Mouse (Mus musculus) lung, embryonic 15.5 days (tissue): ENCODE results near the gene Mtx3. TPM values are rescaled to one million over a fixed set of nuclear protein-coding genes. Genes with fewer than 3 reads are reported as not detected.
"Not testable (repeated sequence)": the region's sequence is repeated elsewhere in the genome, so short reads cannot be mapped to it uniquely, and the experiment has no call there.

ENCODE experiments used
- ATAC-seq: fragments of 200-750 bp; cut with Nextera tagmentation; 2 replicates; pipeline ENCODE4 v1.8.0; 2017; ENCODE audit warnings: moderate number of reproducible peaks, borderline replicate concordance; ENCODE audit not compliant: low FRiP score, low TSS enrichment; ENCODE audit errors: extremely low read depth
- H3K27ac ChIP-seq: fragments of 300-500 bp; sonication (generic); 2 replicates; pipeline ENCODE4 v1.5.1; 2015; ENCODE audit warnings: moderate library complexity, mild to moderate bottlenecking, inconsistent platforms
- H3K27me3 ChIP-seq: fragments of 300-500 bp; sonication (generic); 2 replicates; pipeline ENCODE4 v1.6.1; 2015; ENCODE audit warnings: inconsistent platforms
- H3K36me3 ChIP-seq: fragments of 300-500 bp; sonication (generic); 2 replicates; pipeline ENCODE4 v1.6.1; 2015; ENCODE audit warnings: inconsistent platforms
- H3K4me1 ChIP-seq: fragments of 300-500 bp; sonication (generic); 2 replicates; pipeline ENCODE4 v1.6.1; 2015; ENCODE audit warnings: inconsistent platforms
- H3K4me2 ChIP-seq: fragments of 300-500 bp; sonication (generic); 2 replicates; pipeline ENCODE4 v1.6.1; 2015; ENCODE audit warnings: inconsistent platforms, mild to moderate bottlenecking, moderate library complexity
- H3K4me3 ChIP-seq: fragments of 300-500 bp; sonication (generic); 2 replicates; pipeline ENCODE4 v1.5.1; 2015; ENCODE audit warnings: mild to moderate bottlenecking, inconsistent platforms
- H3K9ac ChIP-seq: fragments of 300-500 bp; sonication (generic); 2 replicates; pipeline ENCODE4 v1.6.1; 2015; ENCODE audit warnings: inconsistent platforms
- H3K9me3 ChIP-seq: fragments of 300-500 bp; sonication (generic); 2 replicates; pipeline ENCODE4 v1.6.1; 2016; ENCODE audit warnings: inconsistent platforms
- WGBS: fragments of 180-500 bp; shearing (Covaris S2); methylation state at CpG from one replicate; pipeline ENCODE4 v1.1.7; 2015; 5-methylcytosine and 5-hydroxymethylcytosine counted together
- polyA plus RNA-seq: library from polyadenylated mRNA; unstranded; fragments of >200 nt; fragmentation: Nextera tagmentation; extraction: Ambion mirVana; gene quantifications from 2 replicates; pipeline ENCODE4 v1.2.1, GENCODE M21; 2015

The Mtx3 gene
- 3.1 and 3.2 TPM in 2 replicates for polyA plus RNA-seq

DNA sequence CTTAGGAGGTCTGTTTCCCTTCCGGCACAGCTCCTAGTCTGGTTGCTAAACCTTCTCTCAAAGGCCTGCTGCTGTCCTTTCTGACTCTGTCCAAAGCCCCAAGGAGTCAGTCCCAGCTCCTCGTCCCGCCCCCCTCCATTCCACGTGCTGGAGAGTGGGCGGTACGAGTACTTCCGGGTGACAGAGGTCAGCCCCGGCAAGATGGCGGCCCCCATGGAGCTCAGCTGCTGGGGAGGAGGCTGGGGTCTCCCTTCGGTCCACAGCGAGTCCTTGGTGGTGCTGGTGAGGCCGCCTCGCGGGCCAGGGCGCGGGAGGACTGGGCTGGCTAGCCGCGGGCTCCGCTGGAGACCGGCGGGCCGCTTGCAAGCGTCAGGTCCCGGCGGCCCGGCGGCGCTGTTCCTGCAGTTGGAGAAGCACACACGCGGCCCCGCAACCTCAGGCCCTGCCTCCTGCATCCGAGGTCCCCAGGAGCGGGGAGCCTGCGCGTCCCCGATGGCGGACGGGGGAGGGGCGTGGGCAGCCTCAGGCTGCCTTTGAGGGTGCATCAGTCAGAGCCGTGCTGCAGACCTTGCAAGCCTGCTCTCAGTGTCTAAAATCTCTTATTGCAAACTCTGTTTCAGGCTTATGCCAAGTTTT is at the start of gene Mtx3:
Gene Mtx3, plus strand, starts transcription at position 175 of the 636 bp plus-strand sequence.
- 2% methylated on average over 40 of the region's 40 CpGs for WGBS
- no peaks in the 10 kb centered on the region for H3K27me3 ChIP-seq
- peak within 1 kb of the TSS; percentile 52; the same call in 1 of the 2 replicates for H3K27ac ChIP-seq
- no peaks in the 10 kb centered on the region for H3K4me1 ChIP-seq
- peaks cover 19% of the 10 kb centered on the region for H3K36me3 ChIP-seq
- peak within 1 kb of the TSS; percentile 64 for H3K4me2 ChIP-seq
- no peaks in the 10 kb centered on the region for H3K9me3 ChIP-seq
- peak; percentile 97 for ATAC-seq
- peak within 1 kb of the TSS; percentile 80 for H3K4me3 ChIP-seq
- peak within 1 kb of the TSS; percentile 74 for H3K9ac ChIP-seq

- no peaks in the 10 kb centered on the region for H3K36me3 ChIP-seq
- H3K9ac ChIP-seq, result no peak overlapping the region
- H3K4me2 ChIP-seq, result no peak overlapping the region
- WGBS, result 49% methylated on average over 2 of the region's 2 CpGs
- no peak overlapping the region for H3K4me3 ChIP-seq
- H3K4me1 ChIP-seq, result peaks cover 5% of the 10 kb centered on the region; the same call in 1 of the 2 replicates
- no peak overlapping the region for H3K27ac ChIP-seq
- peaks cover 18% of the 10 kb centered on the region for H3K27me3 ChIP-seq
- H3K9me3 ChIP-seq, result no peaks in the 10 kb centered on the region
- ATAC-seq, result no peak
Measured at GRCm38 (mm10) chr13:92798830-92799229, 45.7 kb upstream of the Mtx3 start.

DNA sequence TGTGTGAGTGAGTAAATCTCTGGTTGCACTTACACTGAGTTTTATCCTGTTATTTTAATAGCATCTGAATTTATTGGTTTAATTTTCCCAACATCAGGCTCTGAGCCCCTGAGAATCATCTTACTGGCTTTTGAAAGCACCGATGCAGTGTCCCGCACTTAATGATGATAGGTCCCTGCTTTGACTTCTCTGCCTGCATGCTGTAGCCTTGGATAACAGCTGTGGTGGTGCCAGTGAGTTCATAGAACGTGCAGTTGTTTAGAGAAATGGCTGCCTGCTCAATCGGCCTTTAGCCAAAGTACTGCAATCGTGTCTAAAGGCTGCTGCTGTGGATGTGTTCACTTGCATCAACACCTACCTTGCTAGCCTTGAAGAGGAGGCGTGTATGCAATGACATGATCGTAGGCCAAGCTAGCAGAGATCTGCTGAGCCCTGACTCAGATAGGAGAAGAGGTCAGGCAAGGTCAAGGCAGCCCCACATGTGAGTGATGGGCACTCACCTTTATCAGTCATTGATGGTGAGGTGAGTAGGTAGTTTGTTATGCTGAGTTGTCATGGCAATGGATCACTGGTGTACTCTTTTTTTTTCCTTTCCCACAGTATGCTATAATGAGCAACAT is 45.1 kb upstream of the Mtx3 start:
- H3K36me3 ChIP-seq, result no peaks in the 10 kb centered on the region
- ATAC-seq, result no peak

GRCm38 (mm10) chr13:92806785-92807184 is 37.8 kb upstream of the Mtx3 start:
- no peak overlapping the region for H3K9ac ChIP-seq
- no peak overlapping the region for H3K4me3 ChIP-seq
- no peak overlapping the region for H3K27ac ChIP-seq
- no peaks in the 10 kb centered on the region for H3K9me3 ChIP-seq
- no peaks in the 10 kb centered on the region for H3K4me1 ChIP-seq
- no peaks in the 10 kb centered on the region for H3K36me3 ChIP-seq
- H3K27me3 ChIP-seq, result no peaks in the 10 kb centered on the region
- no peak overlapping the region for H3K4me2 ChIP-seq
- ATAC-seq, result no peak

More for the DNA sequence above, 45.1 kb upstream of the Mtx3 start:
- H3K4me3 ChIP-seq, result no peak overlapping the region
- no peak overlapping the region for H3K4me2 ChIP-seq
- H3K27ac ChIP-seq, result no peak overlapping the region
- H3K4me1 ChIP-seq, result peaks cover 4% of the 10 kb centered on the region; the same call in 1 of the 2 replicates
- 47% methylated on average over 7 of the region's 7 CpGs for WGBS
- no peaks in the 10 kb centered on the region for H3K9me3 ChIP-seq
- H3K27me3 ChIP-seq, result peaks cover 13% of the 10 kb centered on the region
- H3K9ac ChIP-seq, result no peak overlapping the region

DNA sequence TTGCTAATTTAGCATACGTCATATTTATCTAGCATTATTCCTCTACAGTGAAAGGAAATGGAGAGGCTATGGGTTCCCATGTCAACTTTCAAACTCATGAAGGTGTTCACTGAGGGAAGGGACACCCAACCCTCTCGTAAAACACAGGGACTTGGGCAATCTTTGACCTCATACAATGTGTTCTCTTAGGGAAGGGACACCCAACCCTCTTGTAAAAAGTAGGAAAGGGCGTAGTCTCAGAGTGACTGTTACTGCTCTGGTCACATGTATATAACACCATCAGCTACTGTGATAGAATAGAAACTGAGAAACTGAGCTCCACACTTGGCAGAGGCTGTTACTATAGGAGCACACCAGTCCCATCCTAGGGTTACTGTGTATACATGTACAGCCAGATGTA is 36.7 kb upstream of the Mtx3 start:
- 81% methylated on average over 3 of the region's 3 CpGs for WGBS
- H3K4me3 ChIP-seq, result no peak overlapping the region
- H3K27me3 ChIP-seq, result no peaks in the 10 kb centered on the region
- no peak overlapping the region for H3K9ac ChIP-seq
- no peaks in the 10 kb centered on the region for H3K4me1 ChIP-seq
- no peak overlapping the region for H3K27ac ChIP-seq
- no peak for ATAC-seq
- no peaks in the 10 kb centered on the region for H3K9me3 ChIP-seq
- H3K4me2 ChIP-seq, result no peak overlapping the region
- H3K36me3 ChIP-seq, result no peaks in the 10 kb centered on the region

GRCm38 (mm10) chr13:92810592-92810991 is 34.0 kb upstream of the Mtx3 start:
- WGBS, result 76% methylated on average over 1 of the region's 1 CpGs

DNA sequence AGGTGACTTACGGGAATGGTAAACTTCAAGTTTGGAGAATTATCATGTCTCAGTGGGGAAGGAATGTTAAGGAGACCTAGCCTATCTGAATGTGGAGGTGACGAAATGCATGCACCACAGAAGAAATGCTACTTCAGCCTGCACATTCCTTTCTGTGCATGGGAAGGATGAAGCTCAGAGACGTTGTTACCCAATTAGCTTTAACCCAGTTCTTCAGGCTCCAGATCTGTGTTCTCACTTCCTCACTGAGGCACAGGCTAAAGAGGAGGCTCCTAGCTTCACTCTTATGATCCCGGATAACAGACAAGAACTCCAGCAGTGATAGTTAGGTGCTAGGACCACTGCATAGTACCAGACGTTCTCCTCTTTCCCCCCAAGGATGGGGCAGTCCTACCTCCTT is 28.2 kb upstream of the Mtx3 start:
- no peaks in the 10 kb centered on the region for H3K4me1 ChIP-seq
- H3K4me2 ChIP-seq, result no peak overlapping the region
- H3K9me3 ChIP-seq, result no peaks in the 10 kb centered on the region
- no peak overlapping the region for H3K27ac ChIP-seq
- H3K36me3 ChIP-seq, result no peaks in the 10 kb centered on the region
- H3K27me3 ChIP-seq, result no peaks in the 10 kb centered on the region
- no peak overlapping the region for H3K9ac ChIP-seq
- 73% methylated on average over 5 of the region's 5 CpGs for WGBS
- no peak for ATAC-seq
- no peak overlapping the region for H3K4me3 ChIP-seq

More at GRCm38 (mm10) chr13:92810592-92810991, 34.0 kb upstream of the Mtx3 start:
- not testable (repeated sequence) for H3K9me3 ChIP-seq, H3K27ac ChIP-seq, H3K36me3 ChIP-seq, ATAC-seq, H3K4me1 ChIP-seq, H3K9ac ChIP-seq, H3K4me2 ChIP-seq, H3K27me3 ChIP-seq, H3K4me3 ChIP-seq

- no peak overlapping the region for H3K9ac ChIP-seq
- no peak overlapping the region for H3K4me3 ChIP-seq
- H3K4me2 ChIP-seq, result no peak overlapping the region
- WGBS, result 53% methylated on average over 3 of the region's 3 CpGs
- no peak for ATAC-seq
- no peaks in the 10 kb centered on the region for H3K36me3 ChIP-seq
- no peaks in the 10 kb centered on the region for H3K27me3 ChIP-seq
- no peaks in the 10 kb centered on the region for H3K9me3 ChIP-seq
- H3K27ac ChIP-seq, result no peak overlapping the region
- no peaks in the 10 kb centered on the region for H3K4me1 ChIP-seq
Measured at GRCm38 (mm10) chr13:92817357-92817756, 27.2 kb upstream of the Mtx3 start.

DNA sequence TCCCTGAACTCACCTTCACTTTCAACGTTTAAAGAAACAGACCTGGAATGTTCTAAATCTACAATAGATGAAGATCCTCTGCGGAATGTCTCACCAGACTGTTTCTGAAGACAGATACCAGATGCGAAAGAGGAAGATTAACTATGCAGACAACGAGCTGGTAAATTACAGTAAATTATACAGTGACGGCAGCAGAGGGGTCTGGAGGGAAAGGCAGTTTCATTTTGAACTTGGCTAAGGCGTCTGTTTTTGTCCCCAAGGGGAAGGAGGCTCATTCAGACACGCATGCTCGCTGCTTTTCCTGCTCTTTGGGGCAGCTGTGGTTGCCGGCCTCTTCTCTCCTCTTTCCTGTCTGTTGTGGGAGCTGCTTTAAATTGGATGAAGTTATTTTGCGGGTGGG is 15.7 kb upstream of the Mtx3 start:
- Histone ChIP-seq H3K9ac (no peak overlapping the region), H3K27me3 (no peaks in the 10 kb centered on the region), H3K36me3 (no peaks in the 10 kb centered on the region), H3K27ac (no peak overlapping the region), H3K9me3 (no peaks in the 10 kb centered on the region), H3K4me1 (no peaks in the 10 kb centered on the region), H3K4me3 (no peak overlapping the region), H3K4me2 (no peak overlapping the region)
- no peak for ATAC-seq
- 46% methylated on average over 10 of the region's 10 CpGs for WGBS

DNA sequence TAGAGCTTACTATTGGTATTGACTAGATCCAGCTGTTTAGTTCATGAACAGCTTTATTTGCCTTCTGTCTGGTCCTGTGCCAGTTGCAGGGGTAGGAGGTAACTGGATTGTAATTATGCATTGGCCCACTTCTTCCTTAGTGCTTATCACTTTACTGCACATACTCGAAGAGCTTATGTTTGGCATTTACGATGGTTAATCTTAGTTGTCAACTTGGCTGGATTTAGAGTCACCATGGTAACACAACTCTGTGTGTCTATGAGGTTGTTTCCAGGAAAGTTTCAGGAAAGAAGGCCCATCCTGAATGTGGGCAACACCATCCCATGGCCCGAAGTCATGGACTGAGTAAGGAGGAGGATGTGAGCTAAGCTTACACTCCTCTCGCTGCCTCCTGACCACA is 11.4 kb upstream of the Mtx3 start:
- H3K9me3 ChIP-seq, result no peaks in the 10 kb centered on the region
- H3K4me3 ChIP-seq, result no peak overlapping the region
- H3K27me3 ChIP-seq, result no peaks in the 10 kb centered on the region
- no peak overlapping the region for H3K9ac ChIP-seq
- H3K36me3 ChIP-seq, result no peaks in the 10 kb centered on the region
- no peak for ATAC-seq
- no peak overlapping the region for H3K27ac ChIP-seq
- no peaks in the 10 kb centered on the region for H3K4me1 ChIP-seq
- no peak overlapping the region for H3K4me2 ChIP-seq
- 76% methylated on average over 4 of the region's 4 CpGs for WGBS

DNA sequence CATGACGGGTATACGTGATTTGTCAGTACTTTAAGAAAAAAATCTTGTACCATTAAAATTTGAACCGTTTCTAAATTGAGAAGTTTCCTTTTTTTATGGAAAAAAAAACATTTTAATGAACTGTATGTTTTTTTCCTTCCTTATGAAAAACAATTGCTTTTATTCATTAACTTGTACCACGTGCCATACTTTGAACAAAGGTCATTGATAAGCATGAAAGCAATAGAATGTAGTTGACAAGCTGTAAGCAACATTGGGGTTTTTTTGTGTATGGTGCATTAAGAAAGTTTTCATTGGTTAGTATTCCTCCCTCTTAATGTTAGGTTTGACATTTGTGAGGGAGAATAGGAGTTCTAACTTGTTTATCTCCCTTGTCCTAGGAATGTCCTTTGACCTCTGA is 1.9 kb downstream of the Mtx3 start:
- WGBS, result 67% methylated on average over 4 of the region's 4 CpGs
- no peak overlapping the region for H3K4me3 ChIP-seq
- ATAC-seq, result no peak
- H3K27me3 ChIP-seq, result no peaks in the 10 kb centered on the region
- peaks cover 33% of the 10 kb centered on the region for H3K36me3 ChIP-seq
- no peak overlapping the region for H3K27ac ChIP-seq
- no peak overlapping the region for H3K9ac ChIP-seq
- H3K4me1 ChIP-seq, result no peaks in the 10 kb centered on the region
- H3K4me2 ChIP-seq, result no peak overlapping the region
- no peaks in the 10 kb centered on the region for H3K9me3 ChIP-seq

DNA sequence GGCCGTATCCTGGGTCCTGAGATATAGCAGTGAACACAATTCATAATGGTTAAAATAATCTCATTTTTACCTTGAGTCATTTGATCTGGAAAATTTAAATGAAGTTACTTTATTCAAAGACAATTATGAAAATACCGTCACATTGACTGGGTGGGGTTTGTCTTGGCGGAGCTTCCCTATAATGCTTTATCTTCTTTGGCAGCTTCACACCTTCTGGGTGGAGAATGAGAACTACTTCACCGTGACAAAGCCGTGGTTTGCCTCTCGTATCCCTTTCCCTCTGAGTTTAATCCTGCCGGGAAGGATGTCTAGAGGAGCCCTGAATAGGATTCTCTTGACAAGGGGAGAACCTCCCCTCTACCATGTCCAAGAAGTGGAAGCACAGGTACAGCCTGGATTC is 2.8 kb downstream of the Mtx3 start:
- H3K4me2 ChIP-seq, result no peak overlapping the region
- H3K36me3 ChIP-seq, result peaks cover 37% of the 10 kb centered on the region
- no peak overlapping the region for H3K9ac ChIP-seq
- H3K9me3 ChIP-seq, result no peaks in the 10 kb centered on the region
- H3K4me1 ChIP-seq, result no peaks in the 10 kb centered on the region
- no peak overlapping the region for H3K4me3 ChIP-seq
- no peaks in the 10 kb centered on the region for H3K27me3 ChIP-seq
- ATAC-seq, result no peak
- no peak overlapping the region for H3K27ac ChIP-seq
- 88% methylated on average over 7 of the region's 7 CpGs for WGBS
